Mouse (Mus musculus): ENCODE results near the gene Wwox. TPM values are rescaled to one million over a fixed set of nuclear protein-coding genes. Genes with fewer than 3 reads are reported as not detected.

Gene Wwox
- polyA plus RNA-seq, 3 experiments from 2014 or later = 8.6 to 17.2 (median 12.6) TPM

DNA sequence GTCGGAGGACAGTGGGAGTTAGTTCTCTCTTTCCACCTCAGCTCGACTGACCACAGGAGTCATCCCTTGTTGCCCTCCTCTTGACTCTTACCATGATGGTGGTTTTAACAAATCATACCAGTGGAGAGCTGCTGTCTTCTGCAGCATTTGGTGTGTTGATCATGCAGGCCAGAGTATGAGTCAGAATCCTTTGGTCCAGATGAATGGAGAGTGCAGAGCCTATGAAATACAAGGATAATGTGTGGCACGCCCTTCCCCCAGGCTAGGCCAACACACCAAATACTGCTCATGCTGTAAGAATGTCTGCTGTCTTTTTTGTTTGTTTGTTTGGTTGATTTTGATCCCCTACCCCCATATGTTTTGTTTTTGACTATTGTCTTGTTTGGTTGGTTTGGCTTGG, 234.0 kb downstream of the Wwox start:
- ATAC-seq = no peak

DNA sequence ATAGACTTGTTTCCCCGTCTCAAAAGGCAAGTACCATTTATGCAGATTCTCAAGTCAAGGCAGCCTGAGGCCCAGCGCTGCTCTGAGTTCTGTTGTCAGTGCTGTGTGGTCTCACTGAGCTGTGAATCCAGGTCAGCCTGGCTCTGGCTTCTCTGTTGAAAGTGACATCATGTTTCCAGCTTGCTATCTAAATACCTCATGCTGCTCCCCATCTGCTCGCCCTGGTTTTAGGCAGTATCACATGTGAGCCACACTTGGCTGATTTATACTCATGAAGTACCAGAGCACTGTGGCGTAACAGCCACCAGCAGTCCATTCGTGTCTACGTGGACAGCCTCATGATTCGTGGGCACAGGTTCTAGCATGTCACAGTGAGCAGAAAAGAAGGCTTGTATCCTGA, 235.7 kb downstream of the Wwox start:
- no peak for ATAC-seq

DNA sequence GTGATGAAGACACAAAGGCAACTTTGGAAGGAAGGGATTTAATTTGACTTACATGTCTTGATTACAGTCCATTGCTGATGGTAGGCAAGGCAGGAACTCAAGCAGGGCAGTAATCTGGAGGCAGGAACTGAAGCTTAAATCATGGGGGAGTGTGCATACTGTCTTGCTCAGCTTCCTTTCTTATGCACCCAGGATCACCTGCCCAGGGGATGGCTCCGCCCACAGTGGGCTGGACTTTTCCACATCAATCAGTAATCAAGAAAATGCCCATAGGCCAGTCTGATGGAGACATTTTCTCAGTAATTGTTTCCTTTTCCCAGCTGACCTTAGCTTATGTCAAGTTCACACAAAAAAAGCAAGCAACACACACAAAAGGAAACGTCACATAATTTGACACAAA, 237.5 kb downstream of the Wwox start:
- ATAC-seq = no peak

DNA sequence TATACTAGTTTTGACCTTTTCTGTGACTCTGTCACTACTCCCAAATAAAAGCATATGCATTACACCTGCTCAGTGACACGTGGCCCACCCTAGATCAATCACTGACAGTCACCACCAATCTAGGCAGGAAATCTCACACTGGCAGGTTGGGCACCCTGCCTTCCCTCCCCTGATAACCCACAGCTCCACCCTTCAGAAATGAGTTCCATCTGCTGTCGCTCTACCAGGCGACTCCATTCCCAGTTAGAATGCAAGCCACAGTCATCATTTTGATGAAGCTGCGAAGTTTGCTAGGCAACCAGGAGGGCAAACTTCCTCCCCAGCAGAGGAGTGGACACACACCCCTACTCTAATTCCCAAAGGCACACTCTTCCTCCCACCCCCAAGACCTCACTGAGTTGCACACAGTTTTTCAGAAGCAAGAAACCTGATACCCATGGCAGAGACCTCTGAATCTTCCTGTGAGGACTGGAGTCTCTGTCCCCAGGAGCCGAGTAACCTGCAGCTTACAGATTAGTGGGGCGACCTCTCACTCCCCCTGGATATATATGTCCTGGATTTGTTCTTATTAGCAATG, 238.2 kb downstream of the Wwox start:
- ATAC-seq = no peak

DNA sequence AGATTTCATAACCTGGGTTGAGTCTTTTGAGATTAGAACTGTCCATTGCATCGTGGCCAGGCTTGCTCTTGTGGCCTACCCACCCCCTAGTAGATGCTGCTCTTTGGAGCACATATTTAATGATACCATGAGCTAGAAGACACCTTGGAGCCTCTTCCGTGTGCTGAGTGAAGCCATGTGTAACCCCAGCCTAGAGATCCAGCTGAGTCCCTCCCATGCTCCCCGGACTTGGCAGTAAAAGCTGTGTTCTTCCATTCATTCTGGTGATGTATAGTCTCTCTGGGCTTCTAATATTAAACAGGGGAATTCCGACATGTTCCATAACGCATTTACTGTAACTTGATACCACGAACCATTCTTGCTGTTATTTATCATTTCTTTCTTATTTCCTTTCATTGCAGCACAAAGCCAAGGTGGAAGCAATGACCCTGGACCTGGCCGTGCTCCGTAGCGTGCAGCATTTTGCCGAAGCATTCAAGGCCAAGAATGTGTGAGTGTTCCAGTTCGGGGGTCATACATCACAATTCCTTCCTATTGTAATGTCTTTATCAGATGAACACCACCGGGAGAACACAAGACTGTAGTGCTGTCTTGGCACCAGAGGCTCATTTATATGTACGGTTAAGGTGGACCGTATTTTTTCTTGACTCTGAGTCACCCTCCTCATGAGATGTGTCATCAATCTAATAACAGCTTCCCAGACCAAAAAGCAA, 240.1 kb downstream of the Wwox start:
- ATAC-seq = no peak

DNA sequence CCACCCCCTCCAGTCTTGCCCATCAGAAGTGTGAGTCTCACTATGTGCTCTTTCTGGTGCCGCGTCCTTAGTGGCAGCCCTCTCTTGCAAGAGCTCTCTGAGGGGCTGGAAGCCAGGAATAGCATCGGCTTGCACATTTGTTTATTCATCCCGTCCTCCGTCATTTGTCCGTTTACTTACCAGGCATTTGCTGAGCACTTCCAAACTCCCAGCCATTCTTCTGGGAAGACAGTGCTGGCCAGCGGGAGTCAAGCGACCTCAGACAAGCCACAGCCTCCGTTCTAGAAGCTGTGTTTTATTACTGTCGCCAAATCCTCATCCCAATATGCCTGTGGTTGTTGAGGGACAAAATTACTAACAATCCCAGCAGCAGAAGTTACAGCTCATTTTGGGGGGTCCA, 241.7 kb downstream of the Wwox start:
- ATAC-seq = no peak

DNA sequence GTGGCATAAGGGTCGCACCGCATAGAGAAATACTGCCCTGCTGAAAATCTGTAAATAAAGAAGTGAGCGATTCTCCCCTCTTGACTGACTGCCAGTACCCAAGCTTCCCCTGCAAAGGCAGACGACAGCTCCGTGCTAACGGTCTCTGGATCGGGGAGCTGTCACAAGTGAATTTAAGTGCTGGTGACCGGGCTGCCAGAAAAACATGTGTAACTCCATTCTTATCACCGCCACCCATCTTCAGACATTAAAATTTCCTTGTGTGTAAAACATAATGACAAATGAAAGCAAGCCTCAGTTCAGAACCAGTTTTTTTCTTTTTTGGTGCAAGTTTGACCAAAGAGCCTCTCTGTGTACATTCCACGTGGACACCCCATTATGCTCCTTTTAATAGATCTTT, 242.7 kb downstream of the Wwox start:
- no peak for ATAC-seq

DNA sequence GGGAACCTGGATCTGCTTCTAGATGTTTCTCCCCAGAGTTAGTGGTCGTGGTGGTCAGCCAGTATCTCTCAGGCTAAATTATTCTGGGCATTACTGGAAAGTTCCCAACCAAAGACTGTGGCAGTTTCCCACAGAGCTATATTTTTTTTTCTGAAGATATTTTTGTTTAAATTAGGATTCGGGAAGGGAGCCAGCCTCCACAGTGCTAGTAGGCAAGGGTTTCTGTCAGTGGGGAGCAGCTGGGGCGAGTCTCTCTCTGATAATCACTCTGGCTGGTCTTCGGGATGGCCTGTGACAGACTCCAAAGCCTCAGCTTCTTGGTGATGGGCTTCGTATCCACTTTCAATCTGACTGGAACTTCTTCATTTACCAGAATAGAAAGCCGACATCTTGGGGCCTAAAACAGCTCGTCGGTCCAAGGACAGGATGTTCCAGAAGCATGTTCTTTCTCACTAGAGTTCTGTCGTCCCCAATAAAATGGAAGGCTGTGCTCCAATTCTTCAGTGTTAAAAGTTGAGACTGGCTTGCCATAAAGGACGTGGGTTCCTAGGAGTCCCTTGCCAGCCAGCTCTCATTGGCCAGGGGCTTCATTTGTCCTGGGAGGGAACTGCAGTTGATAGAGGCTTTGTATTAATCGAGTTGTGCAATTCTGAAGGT, 244.7 kb downstream of the Wwox start:
- no peak for ATAC-seq

DNA sequence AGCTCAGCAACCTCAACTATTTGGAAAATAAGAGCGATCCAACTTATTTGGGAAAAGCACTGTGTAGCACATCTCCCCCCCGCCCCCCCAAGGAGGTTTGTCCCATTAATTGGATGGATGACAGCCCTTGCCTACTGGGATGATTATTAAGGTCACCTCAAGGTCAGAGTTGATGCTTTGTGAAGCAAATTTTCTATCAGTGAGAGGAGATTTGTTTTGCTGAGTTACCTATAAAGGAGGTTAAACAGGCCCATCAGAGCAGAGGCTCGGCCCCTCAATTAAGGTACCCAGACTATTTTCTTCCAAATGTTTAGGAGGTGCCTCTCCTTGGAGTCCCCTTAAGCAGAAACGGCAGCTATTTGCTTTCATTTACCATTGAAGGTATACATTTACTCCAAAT, 247.0 kb downstream of the Wwox start:
- ATAC-seq = no peak

DNA sequence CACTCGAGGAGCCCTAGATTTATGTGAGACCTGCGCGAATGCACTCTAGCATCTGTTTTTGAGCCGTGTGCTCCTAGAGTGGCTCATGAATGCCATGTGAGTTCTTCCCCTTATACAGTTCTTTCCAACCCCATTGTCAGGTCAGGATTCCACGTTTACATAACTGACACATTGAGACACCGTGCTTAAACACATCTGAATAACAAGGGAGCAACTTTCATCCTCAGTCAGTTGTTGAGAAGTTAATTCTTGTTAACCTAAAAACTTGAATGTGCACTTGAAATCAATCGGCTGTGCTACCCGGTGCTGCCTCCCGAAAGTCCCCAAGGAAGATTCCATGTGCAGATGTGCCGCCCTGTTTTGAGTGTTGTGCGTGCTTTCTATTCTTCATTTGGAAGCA, 249.3 kb downstream of the Wwox start:
- no peak for ATAC-seq

DNA sequence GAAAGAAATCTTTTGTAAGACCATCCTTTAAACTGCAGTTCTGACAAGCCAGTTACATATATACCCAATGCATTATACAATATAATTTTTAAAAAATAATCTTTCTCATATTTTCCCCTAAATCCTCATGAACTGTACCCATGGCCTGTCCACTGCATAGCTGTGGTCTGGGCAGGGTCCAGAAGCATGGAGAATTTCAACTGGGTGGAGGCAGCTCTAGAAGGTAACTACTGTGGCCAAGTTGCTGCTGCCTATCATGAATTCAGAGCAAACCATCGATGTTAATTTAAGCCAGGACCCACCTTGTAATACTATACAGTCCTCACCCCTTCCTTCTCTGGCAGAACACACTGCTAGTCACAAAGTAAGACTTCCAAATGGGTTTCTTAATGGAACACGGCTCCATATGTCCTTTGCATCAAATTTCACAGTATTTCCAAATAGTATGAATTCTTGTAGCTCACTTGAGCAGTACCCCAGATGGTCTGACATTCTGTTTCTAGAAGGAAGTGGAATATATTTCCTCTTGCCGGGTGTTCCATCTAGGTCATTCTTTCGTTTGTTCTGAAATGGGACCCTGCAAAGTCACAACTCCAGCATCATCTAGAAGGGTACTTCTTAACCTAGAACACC, 255.2 kb downstream of the Wwox start:
- no peak for ATAC-seq

DNA sequence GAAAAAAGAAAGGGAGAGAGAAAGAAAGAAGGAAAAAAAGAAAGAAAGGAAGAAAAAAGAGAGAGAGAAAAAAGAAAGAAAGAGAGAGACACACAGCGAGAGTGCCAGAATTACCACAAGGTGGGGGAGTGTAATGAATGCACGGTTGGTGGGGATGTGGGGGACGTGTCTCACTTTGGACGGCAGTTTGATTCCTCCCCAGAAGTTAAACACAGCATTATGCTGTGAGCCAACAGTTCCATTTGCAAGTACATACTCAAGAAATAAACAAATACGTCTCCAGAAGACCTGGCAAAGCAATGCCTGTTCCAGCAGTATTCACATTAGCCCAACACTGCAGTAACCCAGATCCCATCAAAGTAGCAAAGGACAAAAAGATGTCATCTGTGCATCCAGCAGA, 264.1 kb downstream of the Wwox start:
- no peak for ATAC-seq

DNA sequence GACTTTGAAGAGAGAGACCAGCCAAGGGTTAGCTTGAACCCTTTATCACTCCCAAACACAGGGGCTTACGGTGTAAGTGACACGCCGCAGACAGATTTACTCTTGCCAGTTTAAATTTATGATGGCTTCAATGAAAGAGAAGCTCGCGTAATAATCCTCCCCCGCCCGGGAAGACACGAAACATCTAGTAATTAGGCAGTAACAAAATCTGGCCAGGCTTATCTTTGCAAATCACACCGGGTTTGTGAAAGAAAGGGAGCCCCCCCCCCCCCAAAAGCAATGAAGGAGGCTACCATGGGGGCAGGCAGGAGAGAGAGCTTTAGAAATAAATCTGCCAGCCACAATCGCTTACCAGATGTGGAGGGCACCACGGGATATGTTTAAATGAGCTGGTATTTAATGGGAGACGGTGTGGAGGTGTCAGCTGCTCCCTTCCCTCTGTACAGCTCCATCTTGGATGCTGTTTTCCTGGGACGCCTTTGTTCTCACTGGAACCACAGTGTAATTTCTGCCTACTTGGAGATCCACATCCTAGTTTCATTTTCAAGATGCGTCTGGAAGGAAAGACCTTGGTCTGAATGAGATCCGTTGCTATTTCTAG, 268.2 kb downstream of the Wwox start:
- ATAC-seq = no peak

DNA sequence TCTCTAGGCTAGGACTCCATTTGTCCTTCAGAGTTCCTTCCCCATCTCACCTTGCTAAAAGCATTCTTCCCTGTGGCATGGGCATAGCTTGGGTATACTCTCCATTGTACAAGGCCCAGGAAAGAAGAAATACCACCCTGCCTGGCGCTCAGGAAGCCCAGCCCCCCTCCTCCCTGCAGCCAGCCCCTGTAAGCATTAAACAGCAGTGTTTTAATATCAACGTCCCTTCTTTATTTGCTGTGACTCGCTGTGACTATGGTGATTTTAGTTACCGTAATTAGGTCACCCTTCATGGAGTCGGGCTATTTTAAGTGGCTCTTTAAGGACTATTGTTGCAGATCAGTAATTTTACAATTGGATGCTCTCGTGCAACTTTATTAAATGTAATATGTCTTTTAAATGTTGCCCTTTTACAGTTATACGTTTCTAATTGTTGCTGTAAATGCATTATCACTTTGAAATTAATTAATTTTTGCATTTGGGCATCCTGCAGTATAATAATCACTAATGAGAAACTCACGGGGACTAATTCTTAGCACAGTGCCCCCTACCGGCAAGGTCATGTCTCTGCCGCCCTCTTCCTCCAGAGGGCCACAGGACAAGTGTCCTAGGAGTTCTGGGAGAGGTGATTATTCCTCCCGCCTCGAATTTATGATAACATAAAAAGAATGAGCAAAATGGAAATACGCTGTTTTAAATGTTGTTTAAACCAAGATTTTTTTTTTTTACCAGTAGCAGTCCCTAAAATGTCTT, 276.0 kb downstream of the Wwox start:
- ATAC-seq = no peak

DNA sequence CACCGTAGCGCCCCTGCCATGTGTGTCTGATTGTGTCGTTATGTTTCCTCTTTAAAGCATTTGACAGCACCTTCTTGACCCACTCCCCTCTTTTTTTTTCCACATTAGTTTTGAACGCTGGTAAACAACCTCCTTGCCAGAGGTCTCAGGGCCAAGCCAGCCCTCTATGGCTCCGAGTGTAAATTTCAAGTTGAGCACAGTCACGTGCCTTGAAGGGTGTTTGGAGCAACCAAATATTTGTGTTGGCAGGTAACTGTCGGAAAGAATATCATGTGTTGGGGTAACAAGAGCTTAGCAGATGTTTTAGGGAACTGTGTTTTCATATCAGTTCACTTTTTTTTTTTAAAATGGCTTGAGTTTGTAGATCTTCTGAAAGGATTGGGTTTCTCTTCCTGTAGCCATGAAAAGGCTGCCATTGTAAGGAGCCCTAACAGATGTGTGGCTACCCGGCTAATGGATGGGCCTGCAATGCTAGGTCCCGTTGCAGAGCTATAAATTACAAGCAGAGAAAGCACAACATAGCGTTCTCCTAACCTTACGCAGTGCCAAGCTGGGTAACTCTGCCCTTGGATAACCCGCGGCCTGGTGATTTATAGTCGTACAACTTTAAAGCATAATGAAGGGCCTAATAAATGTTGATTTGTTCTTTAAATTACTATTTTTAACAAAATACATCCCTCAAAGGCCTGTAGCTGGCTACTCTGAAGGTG, 277.2 kb downstream of the Wwox start:
- no peak for ATAC-seq

DNA sequence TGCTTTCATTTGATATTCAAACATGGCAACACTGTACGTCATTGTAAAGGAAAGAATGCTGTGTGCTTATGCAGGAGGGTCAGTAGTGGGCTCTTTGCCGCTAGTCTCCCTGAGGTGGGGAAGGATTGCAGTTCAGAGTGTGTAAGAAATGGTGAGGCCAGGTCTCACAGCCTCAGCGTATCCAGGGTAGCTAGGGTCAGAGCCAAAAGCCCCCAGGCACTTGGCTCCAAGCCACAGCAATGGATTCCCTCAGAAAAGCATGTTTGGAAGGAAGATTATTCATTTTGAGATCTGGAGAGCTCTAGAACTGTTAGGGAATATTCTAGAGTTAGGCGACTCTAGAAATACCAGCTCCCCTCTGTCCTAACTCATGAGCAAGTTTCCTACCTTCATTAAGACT, 279.4 kb downstream of the Wwox start:
- ATAC-seq = no peak

DNA sequence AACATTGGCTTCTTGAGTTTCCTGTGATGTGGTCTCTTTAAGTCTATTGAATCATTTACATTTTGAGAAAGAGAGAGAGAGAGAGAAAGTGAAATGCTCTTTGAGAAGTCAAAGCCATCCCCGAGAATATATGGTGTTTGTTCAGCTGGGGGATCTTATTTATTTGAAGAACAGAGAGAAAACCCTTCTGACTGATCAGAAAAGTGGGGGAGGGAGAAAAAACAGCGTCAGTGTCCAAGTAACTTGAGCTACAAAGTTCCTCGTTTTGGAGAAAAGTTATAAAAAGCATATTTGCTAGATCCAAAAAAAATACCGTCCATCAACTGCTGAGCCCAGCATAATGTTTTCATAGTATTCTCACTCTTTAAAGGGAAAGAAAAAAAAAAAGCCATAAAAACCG, 283.2 kb downstream of the Wwox start:
- ATAC-seq = no peak

DNA sequence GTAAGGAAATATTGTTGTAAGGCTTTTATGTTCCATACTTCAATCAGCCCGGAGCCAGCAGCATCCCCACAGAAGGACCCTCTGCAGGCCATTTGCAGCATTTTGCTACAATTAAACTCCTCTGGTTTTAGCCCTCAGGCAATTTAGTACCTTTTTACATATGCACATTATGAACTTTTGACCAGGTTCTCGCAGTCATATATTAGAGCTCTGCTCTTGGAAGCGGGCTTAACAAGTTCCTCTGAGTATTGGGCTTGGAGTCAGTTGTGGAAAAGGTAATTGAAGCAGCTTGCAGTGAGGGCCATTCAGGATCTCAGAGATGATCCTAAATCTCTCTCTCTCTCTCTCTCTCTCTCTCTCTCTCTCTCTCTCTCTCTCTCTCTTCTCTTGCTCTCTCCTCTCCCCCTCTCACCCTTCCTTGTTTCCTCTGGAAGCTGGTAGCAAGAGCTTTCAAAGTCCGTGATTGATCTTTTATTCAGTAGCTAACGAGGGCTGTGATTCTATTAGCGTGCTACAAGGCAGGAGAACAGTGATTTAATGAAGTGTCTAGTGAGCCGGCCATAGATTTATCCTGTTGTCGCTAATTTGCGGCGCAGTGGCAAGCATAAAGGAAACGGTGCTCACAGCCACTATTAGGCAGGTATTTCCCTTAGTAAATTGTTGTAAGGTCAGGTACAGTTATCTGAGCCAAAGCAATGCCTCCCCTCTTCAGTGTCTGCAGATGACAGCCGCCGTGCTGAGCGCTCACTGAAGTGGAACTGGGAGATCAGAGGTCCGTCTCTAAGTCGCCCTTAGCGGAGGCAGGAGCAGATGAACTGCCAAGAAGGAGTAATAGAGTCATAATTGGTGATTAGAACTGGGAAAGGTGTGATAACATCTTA, 292.0 kb downstream of the Wwox start:
- no peak for ATAC-seq

DNA sequence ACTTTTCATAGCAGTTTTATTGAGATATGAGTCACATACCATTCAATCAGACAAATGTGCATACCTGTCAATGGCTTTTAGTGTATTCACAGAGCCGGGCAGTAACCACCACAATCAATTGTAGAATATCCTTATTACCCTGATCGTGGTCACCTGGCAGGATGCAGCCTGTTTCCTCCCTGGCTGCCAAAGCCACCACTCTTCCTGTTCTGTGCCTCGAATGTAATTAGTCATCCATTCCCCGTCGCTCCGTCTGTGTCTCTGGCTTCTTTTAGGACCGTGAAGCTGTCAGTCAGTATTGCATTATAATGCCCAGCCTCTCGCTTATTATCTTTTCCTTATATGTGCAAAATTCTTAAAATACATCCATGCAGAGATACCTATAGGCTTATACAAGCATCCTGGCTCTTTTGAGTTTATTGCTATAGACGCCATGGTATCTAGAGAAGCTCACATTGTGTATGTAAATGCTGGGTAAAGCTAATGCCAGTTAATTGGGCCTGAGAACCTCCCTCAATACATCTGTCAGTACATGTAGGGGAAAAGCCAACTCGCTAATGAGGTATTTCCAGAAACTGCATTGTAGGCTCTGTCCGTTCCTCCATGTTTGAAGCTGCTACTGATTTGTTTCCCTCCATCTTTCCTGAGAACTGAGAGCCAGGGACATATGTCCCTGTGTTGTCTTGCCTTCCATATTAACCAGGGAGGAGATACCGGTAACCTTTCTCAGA, 303.9 kb downstream of the Wwox start:
- no peak for ATAC-seq

DNA sequence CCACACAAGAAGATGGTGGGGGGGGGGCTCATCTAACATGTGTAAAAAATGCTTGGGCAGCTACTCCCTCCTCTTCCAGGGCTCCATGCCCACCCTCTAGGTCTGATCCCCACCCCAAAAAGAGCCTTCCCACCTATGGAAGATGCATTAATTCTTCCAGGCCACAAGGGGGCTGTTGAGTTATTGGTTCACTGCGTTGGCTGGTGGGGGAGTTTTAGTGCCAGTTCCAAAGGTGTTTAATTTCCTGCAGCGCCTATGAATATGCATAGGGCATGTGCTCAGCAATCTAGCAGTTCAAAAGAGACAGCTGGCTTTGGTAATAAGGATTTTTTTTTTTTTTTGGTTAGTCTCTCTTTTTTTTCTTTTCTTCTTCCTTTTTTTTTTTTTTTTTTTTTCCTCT, 306.9 kb downstream of the Wwox start:
- no peak for ATAC-seq

Data from inflammation-experienced regulatory T-cells, adult 6 months (primary cell).